Mouse (Mus musculus) G1E (cell line): ENCODE data around the gene Fcrls. TPM values are rescaled to one million over a fixed set of nuclear protein-coding genes. Genes with fewer than 3 reads are reported as not detected.

Experiments used
- ATAC-seq: 2 replicates; pipeline ENCODE4 v1.8.0; 2016; ENCODE audit warnings: mild to moderate bottlenecking; ENCODE audit not compliant: insufficient number of reproducible peaks, poor library complexity, low FRiP score, severe bottlenecking; ENCODE audit errors: extremely low read depth
- DNase-seq: peaks from one replicate; pipeline ENCODE4 v3.0.0; 2012; ENCODE audit warnings: low spot score
- H3K27me3 ChIP-seq: 2 replicates; pipeline ENCODE4 v1.6.1; 2012; ENCODE audit warnings: mild to moderate bottlenecking, low read length, inconsistent platforms; ENCODE audit not compliant: insufficient read depth
- H3K36me3 ChIP-seq: replicated peaks from 2 replicates; pipeline ENCODE3; 2012; ENCODE audit warnings: mild to moderate bottlenecking, inconsistent platforms
- H3K4me1 ChIP-seq: 2 replicates; pipeline ENCODE4 v1.6.1; 2012; ENCODE audit warnings: low read depth, low read length, inconsistent platforms, mixed read lengths; ENCODE audit not compliant: insufficient read depth
- H3K4me3 ChIP-seq: 2 replicates; pipeline ENCODE4 v1.5.1; 2012; ENCODE audit warnings: low read depth, mild to moderate bottlenecking, inconsistent platforms, low read length, moderate library complexity, mixed read lengths
- H3K9me3 ChIP-seq: replicated peaks from 2 replicates; pipeline ENCODE4 v1.6.1; 2012; ENCODE audit warnings: inconsistent platforms
- CTCF ChIP-seq: IDR thresholded peaks from 2 replicates; pipeline ENCODE4 v1.5.1; 2012; ENCODE audit warnings: low read depth, low read length, inconsistent platforms, mixed read lengths
- GATA1 ChIP-seq: IDR thresholded peaks from 2 replicates; pipeline ENCODE4 v1.6.1; 2012; ENCODE audit warnings: borderline replicate concordance, low read length, inconsistent platforms, mixed read lengths
- GATA2 ChIP-seq: IDR thresholded peaks from 2 replicates; pipeline ENCODE4 v1.6.1; 2012; ENCODE audit warnings: low read depth, low read length, inconsistent platforms, borderline replicate concordance
- POLR2AphosphoS5 ChIP-seq: IDR thresholded peaks from 2 replicates; pipeline ENCODE4 v1.6.1; 2012; ENCODE audit warnings: low read depth, low read length, inconsistent platforms; ENCODE audit not compliant: insufficient replicate concordance
- TAL1 ChIP-seq: conservative IDR thresholded peaks from 2 replicates; pipeline ENCODE4 v1.6.1; 2012; ENCODE audit warnings: low read depth, low read length, inconsistent platforms, mixed read lengths
- polyA plus RNA-seq: library from polyadenylated mRNA; stranded (reverse); fragments of >175 nt; gene quantifications from 2 replicates; pipeline ENCODE4 v1.2.3, GENCODE M21; 2012
- total RNA-seq, 2 experiments: library from RNA; stranded (forward) in 1 of 2; stranded (reverse) in 1 of 2; fragments of 200-1000 nt in 1 of 2; fragments of >200 nt in 1 of 2; fragmentation: Nextera tagmentation in 1 of 2; gene quantifications; 2 replicates each; pipeline ENCODE4 v1.2.3; 2014 to 2017

Gene Fcrls
- total and polyA plus RNA-seq, 3 experiments, result not detected

- TF ChIP-seq POLR2AphosphoS5 (no peak), CTCF (no peak), GATA1 (no peak), GATA2 (no peak), TAL1 (no peak)
- no peak overlapping the region for H3K4me3 ChIP-seq
- DNase-seq, result no peak
- no peaks in the 10 kb centered on the region for H3K9me3 ChIP-seq
- no peaks in the 10 kb centered on the region for H3K4me1 ChIP-seq
- ATAC-seq, result no peak
- peaks cover under 1% of the 10 kb centered on the region for H3K27me3 ChIP-seq
- no peaks in the 10 kb centered on the region for H3K36me3 ChIP-seq
These were observed 16.2 kb downstream of the Fcrls start for GRCm38 (mm10) chr3:87247292-87247691.

- ATAC-seq (no peak), DNase-seq (no peak)
- Histone ChIP-seq H3K4me3 (no peak overlapping the region), H3K27me3 (peaks cover 2% of the 10 kb centered on the region), H3K4me1 (no peaks in the 10 kb centered on the region), H3K36me3 (no peaks in the 10 kb centered on the region), H3K9me3 (no peaks in the 10 kb centered on the region)
- no peak for TF ChIP-seq POLR2AphosphoS5
- no peak for TF ChIP-seq TAL1
- TF ChIP-seq GATA2, result no peak
- no peak for TF ChIP-seq GATA1
- TF ChIP-seq CTCF, result no peak
These were observed 19.9 kb downstream of the Fcrls start for GRCm38 (mm10) chr3:87243654-87244053.

GRCm38 (mm10) chr3:87240909-87241308 is 22.6 kb downstream of the Fcrls start:
- H3K27me3 ChIP-seq, result peaks cover 2% of the 10 kb centered on the region
- H3K4me3 ChIP-seq, result no peak overlapping the region
- H3K9me3 ChIP-seq, result no peaks in the 10 kb centered on the region
- ATAC-seq, result no peak
- no peak for TF ChIP-seq GATA1
- no peak for TF ChIP-seq GATA2
- TF ChIP-seq POLR2AphosphoS5, result no peak
- no peak for TF ChIP-seq TAL1
- no peak for TF ChIP-seq CTCF
- no peak for DNase-seq
- H3K36me3 ChIP-seq, result no peaks in the 10 kb centered on the region
- H3K4me1 ChIP-seq, result no peaks in the 10 kb centered on the region

- TF ChIP-seq GATA1 (no peak), POLR2AphosphoS5 (no peak), GATA2 (no peak), CTCF (no peak), TAL1 (no peak)
- H3K27me3 ChIP-seq, result peaks cover 4% of the 10 kb centered on the region; the same call in 1 of the 2 replicates
- H3K4me3 ChIP-seq, result no peak overlapping the region
- H3K4me1 ChIP-seq, result no peaks in the 10 kb centered on the region
- DNase-seq, result no peak
- no peaks in the 10 kb centered on the region for H3K9me3 ChIP-seq
- H3K36me3 ChIP-seq, result no peaks in the 10 kb centered on the region
- ATAC-seq, result no peak
These were observed 39.9 kb downstream of the Fcrls start for GRCm38 (mm10) chr3:87223636-87224035.

GRCm38 (mm10) chr3:87222346-87222745 is 41.2 kb downstream of the Fcrls start:
- DNase-seq, result no peak

GRCm38 (mm10) chr3:87215176-87215575 is 48.4 kb downstream of the Fcrls start:
- ATAC-seq (no peak), DNase-seq (no peak)
- Histone ChIP-seq H3K27me3 (no peaks in the 10 kb centered on the region; the same call in 1 of the 2 replicates), H3K36me3 (no peaks in the 10 kb centered on the region), H3K9me3 (no peaks in the 10 kb centered on the region), H3K4me1 (no peaks in the 10 kb centered on the region), H3K4me3 (no peak overlapping the region)
- TF ChIP-seq CTCF, result no peak

More at GRCm38 (mm10) chr3:87222346-87222745, 41.2 kb downstream of the Fcrls start:
- Histone ChIP-seq H3K36me3 (no peaks in the 10 kb centered on the region), H3K9me3 (no peaks in the 10 kb centered on the region), H3K27me3 (peaks cover 4% of the 10 kb centered on the region; the same call in 1 of the 2 replicates), H3K4me3 (no peak overlapping the region), H3K4me1 (no peaks in the 10 kb centered on the region)
- ATAC-seq, result no peak
- TF ChIP-seq GATA1 (no peak), GATA2 (no peak), POLR2AphosphoS5 (no peak), CTCF (no peak), TAL1 (no peak)
